In the genomic region with DNA sequence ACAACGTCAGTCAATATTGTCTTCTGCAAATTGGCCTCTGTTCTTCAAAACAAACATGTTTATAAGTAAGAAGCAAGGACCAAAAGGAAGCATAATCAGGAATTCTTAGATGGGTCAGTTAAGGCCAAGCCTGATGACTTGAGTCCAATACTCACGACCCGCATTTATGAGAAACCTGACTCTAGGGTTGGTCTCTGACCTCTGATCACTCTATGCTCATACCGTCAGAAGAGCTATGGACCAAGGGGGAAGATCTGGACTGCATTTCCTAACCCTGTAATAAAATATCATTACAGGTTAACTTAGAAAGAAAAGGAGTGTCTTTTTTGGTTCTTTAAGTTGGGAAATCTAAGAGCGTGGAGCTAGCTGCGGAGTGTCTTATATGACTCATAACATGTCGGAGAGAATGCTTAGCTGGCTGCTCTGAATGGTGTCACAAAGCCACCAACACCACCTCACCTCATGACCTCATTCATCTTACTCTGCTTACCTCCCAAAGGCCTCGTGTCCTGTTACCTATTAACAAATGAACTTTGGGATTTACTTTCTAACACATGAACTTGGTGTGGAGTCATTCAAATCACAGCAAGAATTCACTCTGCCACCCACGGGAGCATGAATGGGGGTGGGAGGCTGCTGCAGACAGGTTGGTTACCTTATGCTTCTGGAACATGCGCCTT, we compare ENCODE assay signal across 27 mouse cellular contexts.
DNase-seq lines count a peak whose midpoint lies in the region; ATAC-seq lines count a peak whose summit lies in the region.
"Had no signal": no experiment of that assay in that cellular context is flagged by ENCODE, and none has a peak within 500 bp of the region (broad histone marks: within the 10 kb centered on the region; RNA-seq: fewer than 3 reads in every experiment).

No protein-coding gene starts in this region.

- H3K4me3 ChIP-seq in liver, embryonic 16.5 days (ENCODE audit: low read depth, low read length), result no peak overlapping the region
- no peak overlapping the region for H3K4me3 ChIP-seq in liver, embryonic 11.5 days (ENCODE audit: low read depth, low read length)
- H3K4me3 ChIP-seq: embryonic facial prominence, embryonic 15.5 days; forebrain, embryonic 15.5 days; heart, embryonic 12.5 days; hindbrain, embryonic 12.5 days; limb, embryonic 10.5 days; liver, embryonic 13.5 days; midbrain, embryonic 10.5 days; myocyte; neural tube, embryonic 15.5 days had no signal

- DNase-seq in liver, embryonic 11.5 days (ENCODE audit: low spot score), result no peak
- peak; percentile 87 for DNase-seq in kidney, adult 9 months
- DNase-seq in kidney, postnatal 36 days, result peak; percentile 47 to 84
- DNase-seq in lung, postnatal 10 days, result no peak
- no peak for DNase-seq in adrenal gland, postnatal 36 days
- DNase-seq in testis, postnatal 10 days (ENCODE audit: low spot score), result no peak
- DNase-seq: adrenal gland, postnatal 14 days; cerebellum, adult 8-10 months; cerebellum, postnatal 36 days; gastrocnemius, postnatal 10 days; heart, postnatal 10 days; liver, embryonic 13.5 days; right cerebral cortex, adult 18-20 months; right cerebral cortex, postnatal 4 days; thymus, adult 18-20 months; thymus, postnatal 36 days had no signal

- no peak overlapping the region for H3K27ac ChIP-seq in liver, embryonic 16.5 days (ENCODE audit: low read length)
- H3K27ac ChIP-seq in liver, embryonic 11.5 days (ENCODE audit: low read depth, low read length), result no peak overlapping the region
- H3K27ac ChIP-seq: embryonic facial prominence, embryonic 15.5 days; forebrain, embryonic 15.5 days; hindbrain, embryonic 12.5 days; limb, embryonic 10.5 days; liver, embryonic 13.5 days; midbrain, embryonic 10.5 days; neural tube, embryonic 15.5 days had no signal

- WGBS in liver, embryonic 16.5 days (ENCODE audit: insufficient replicate concordance), result 64% methylated on average over 10 of the region's 10 CpGs
- WGBS in liver, embryonic 11.5 days, result 82% methylated on average over 10 of the region's 10 CpGs

- H3K27me3 ChIP-seq in liver, embryonic 16.5 days (ENCODE audit: control insufficient read depth, insufficient read depth, low read depth, low read length), result no peaks in the 10 kb centered on the region
- H3K27me3 ChIP-seq in liver, embryonic 11.5 days (replicated peaks; ENCODE audit: control insufficient read depth, insufficient read depth, low read length), result no peaks in the 10 kb centered on the region
- H3K27me3 ChIP-seq: embryonic facial prominence, embryonic 15.5 days; forebrain, embryonic 15.5 days; heart, embryonic 12.5 days; hindbrain, embryonic 12.5 days; liver, embryonic 13.5 days had no signal

- no peak overlapping the region for H3K9ac ChIP-seq in liver, embryonic 16.5 days (ENCODE audit: low read depth, low read length)
- H3K9ac ChIP-seq in liver, embryonic 11.5 days (ENCODE audit: low read depth, low read length), result no peak overlapping the region
- H3K9ac ChIP-seq: embryonic facial prominence, embryonic 15.5 days; forebrain, embryonic 15.5 days; heart, embryonic 12.5 days; hindbrain, embryonic 12.5 days; liver, embryonic 13.5 days; neural tube, embryonic 15.5 days had no signal

- no peak overlapping the region for H3K4me2 ChIP-seq in liver, embryonic 16.5 days (ENCODE audit: low read depth, low read length)
- no peak overlapping the region for H3K4me2 ChIP-seq in liver, embryonic 11.5 days
- H3K4me2 ChIP-seq: embryonic facial prominence, embryonic 15.5 days; forebrain, embryonic 15.5 days; heart, embryonic 12.5 days; hindbrain, embryonic 12.5 days; liver, embryonic 13.5 days; neural tube, embryonic 15.5 days had no signal

- no peaks in the 10 kb centered on the region for H3K9me3 ChIP-seq in liver, embryonic 16.5 days (replicated peaks; ENCODE audit: control insufficient read depth, low read length)
- H3K9me3 ChIP-seq in liver, embryonic 11.5 days (ENCODE audit: control insufficient read depth, low read length), result no peaks in the 10 kb centered on the region
- H3K9me3 ChIP-seq: embryonic facial prominence, embryonic 15.5 days; forebrain, embryonic 15.5 days; heart, embryonic 12.5 days; hindbrain, embryonic 12.5 days; limb, embryonic 10.5 days; liver, embryonic 13.5 days; midbrain, embryonic 10.5 days; neural tube, embryonic 15.5 days had no signal

- H3K36me3 ChIP-seq in liver, embryonic 16.5 days (ENCODE audit: control insufficient read depth, insufficient read depth), result no peaks in the 10 kb centered on the region
- H3K36me3 ChIP-seq in liver, embryonic 11.5 days (ENCODE audit: control insufficient read depth, insufficient read depth, low read length), result no peaks in the 10 kb centered on the region
- H3K36me3 ChIP-seq: embryonic facial prominence, embryonic 15.5 days; forebrain, embryonic 15.5 days; heart, embryonic 12.5 days; hindbrain, embryonic 12.5 days; limb, embryonic 10.5 days; liver, embryonic 13.5 days; midbrain, embryonic 10.5 days; neural tube, embryonic 15.5 days had no signal

- peak; percentile 76 for ATAC-seq in liver, embryonic 16.5 days (ENCODE audit: low read depth)
- ATAC-seq in liver, embryonic 11.5 days (replicated peaks; ENCODE audit: low FRiP score), result no peak
- ATAC-seq: activated CD4-positive, CD25-positive, alpha-beta regulatory T cell, adult 4 months; forebrain, embryonic 15.5 days; midbrain, embryonic 16.5 days had no signal

- no peaks in the 10 kb centered on the region for H3K4me1 ChIP-seq in liver, embryonic 16.5 days (ENCODE audit: control insufficient read depth, low read depth, low read length)
- peaks cover 7% of the 10 kb centered on the region for H3K4me1 ChIP-seq in liver, embryonic 11.5 days (replicated peaks; ENCODE audit: control insufficient read depth, insufficient read depth, low read length)
- H3K4me1 ChIP-seq: embryonic facial prominence, embryonic 15.5 days; liver, embryonic 13.5 days had no signal

Comparison
In these comparisons a context has a peak if more than half of its experiments do, and no peak if none do; other contexts are left out.
1. DNase-seq: peak in kidney, adult 9 months (single experiment) and kidney, postnatal 36 days (2 of 2); none in liver, embryonic 11.5 days (single experiment), lung, postnatal 10 days (single experiment), adrenal gland, postnatal 36 days (0 of 2) and testis, postnatal 10 days (single experiment).